Mouse (Mus musculus) Patski (cell line): ENCODE results near the gene Atg9b. TPM values are rescaled to one million over a fixed set of nuclear protein-coding genes. Genes with fewer than 3 reads are reported as not detected.

Source experiments
- ATAC-seq: fragments of 100-300 bp; one replicate; pipeline ENCODE4 v1.8.0; 2021
- CTCF ChIA-PET: fragments of 350-600 bp; sonication (Branson Sonifier 250); formaldehyde crosslinking; loops from one replicate; lab custom pipeline; 2022; ENCODE audit warnings: inconsistent platforms; lab: Charles Lee
- POLR2A ChIA-PET: fragments of 350-600 bp; sonication (Branson Sonifier 250); formaldehyde crosslinking; loops from one replicate; lab custom pipeline; 2022; ENCODE audit warnings: antibody characterized with exemption, inconsistent platforms; lab: Charles Lee
- DNase-seq: peaks from one replicate; pipeline ENCODE4 v3.0.0-alpha.2; 2011; ENCODE audit warnings: low read depth, low spot score
- H3K27me3 ChIP-seq: fragments of 371-371 bp; one replicate; pipeline ENCODE4 v1.5.1; 2021
- CTCF ChIP-seq: fragments of 100-300 bp; IDR thresholded peaks from one replicate; pipeline ENCODE4 v1.5.1; 2021
- in situ Hi-C: fragments of 300-500 bp; cut with MboI; formaldehyde crosslinking; loops from 3 replicates; pipeline ENCODE4 v1.11.1; 2018; ENCODE audit warnings: low pct_unique_long_range_greater_than_20kb, mixed read lengths
- polyA plus RNA-seq: library from polyadenylated mRNA; unstranded; gene quantifications from one replicate; pipeline ENCODE4 v1.2.3, GENCODE M21; 2021

The Atg9b gene
- polyA plus RNA-seq, 1 experiment from 2014 or later: 0.51 TPM

- in situ Hi-C loops: no loop called here
- ChIA-PET POLR2A (no interaction called here), CTCF (no interaction called here)
- no peak for TF ChIP-seq CTCF
- peaks cover 23% of the 10 kb centered on the region for H3K27me3 ChIP-seq
- DNase-seq (no peak), ATAC-seq (no peak)
Observed at GRCm38 (mm10) chr5:24344477-24345051, 47.4 kb downstream of the Atg9b start.

DNA sequence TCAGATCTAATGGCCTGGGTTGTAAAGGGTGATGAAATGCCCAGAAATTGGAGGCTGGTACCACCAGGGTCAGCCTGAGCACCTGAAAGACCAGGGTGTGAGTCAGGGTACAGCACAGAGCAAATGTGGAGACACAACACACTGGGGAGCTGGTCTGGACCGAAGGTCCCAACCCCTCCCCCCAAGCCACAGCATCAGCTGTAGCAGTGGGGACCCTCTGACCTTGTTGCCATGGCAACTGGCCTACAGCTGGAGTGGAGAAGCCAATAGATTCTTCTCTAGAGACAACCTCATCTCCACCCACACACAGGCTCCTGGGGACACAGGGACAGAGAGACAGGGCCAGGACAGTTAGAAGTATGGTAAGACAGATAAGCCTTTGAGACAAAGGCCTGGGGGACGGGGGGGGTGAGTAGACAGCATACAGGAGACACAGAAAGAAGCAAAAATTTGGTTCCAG, 47.9 kb downstream of the Atg9b start:
- ChIA-PET CTCF (no interaction called here), POLR2A (no interaction called here)
- no peak for TF ChIP-seq CTCF
- in situ Hi-C loops: no loop called here
- DNase-seq (no peak), ATAC-seq (no peak)
- peaks cover 17% of the 10 kb centered on the region for H3K27me3 ChIP-seq

DNA sequence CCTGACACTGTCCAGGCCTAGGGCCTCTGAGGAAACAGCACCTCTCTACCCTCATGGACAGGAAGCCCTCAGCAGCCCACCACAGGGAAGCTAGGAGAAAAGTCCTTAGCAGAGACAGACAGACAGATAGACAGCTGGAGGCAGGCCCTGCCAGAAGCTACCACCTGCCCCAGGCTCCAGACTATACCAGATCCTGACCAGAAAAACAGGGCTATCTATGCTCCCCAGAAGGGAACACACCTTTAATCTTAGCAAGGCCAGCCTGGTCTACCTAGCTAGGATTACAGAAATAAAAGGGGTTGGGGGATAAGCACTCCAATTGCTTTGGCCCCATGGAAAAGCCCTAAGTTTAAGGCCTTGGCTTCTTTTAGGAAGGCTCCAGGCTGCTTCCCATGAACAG, 48.6 kb downstream of the Atg9b start:
- no peak for TF ChIP-seq CTCF
- in situ Hi-C loops: no loop called here
- H3K27me3 ChIP-seq: peaks cover 13% of the 10 kb centered on the region
- CTCF ChIA-PET: interaction anchor here (1.2 kb wide), 1 partner anchor 18 kb away, joined by 3 read pairs; no protein-coding TSS in a partner anchor
- ATAC-seq (no peak), DNase-seq (no peak)
- POLR2A ChIA-PET: interaction anchor here (1.1 kb wide), 1 partner anchor 14 kb away, joined by 3 read pairs; no protein-coding TSS in a partner anchor

DNA sequence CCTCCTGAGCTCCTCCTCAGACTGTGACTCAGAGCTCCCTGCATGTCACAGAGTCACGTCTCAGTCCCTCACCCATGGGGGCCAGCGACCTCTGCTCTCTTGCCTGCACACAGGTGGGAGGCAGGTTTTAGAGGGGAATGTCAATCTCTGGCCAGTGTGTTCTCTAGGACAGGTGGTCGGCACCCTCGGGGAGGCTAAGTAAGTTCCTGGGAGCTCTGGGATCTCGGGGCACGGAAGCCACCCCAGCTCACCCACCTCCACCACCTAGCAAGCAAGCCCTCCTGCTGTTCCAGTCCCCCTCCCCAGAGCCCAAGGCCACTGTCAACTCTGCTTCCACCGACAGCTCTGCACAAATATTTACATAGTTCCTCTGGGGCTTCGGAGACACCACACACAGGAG, 49.0 kb downstream of the Atg9b start:
- ATAC-seq: no peak
- H3K27me3 ChIP-seq: peaks cover 13% of the 10 kb centered on the region
- no peak for DNase-seq
- POLR2A ChIA-PET: interaction anchor here (1.1 kb wide), 1 partner anchor 15 kb away, joined by 3 read pairs; no protein-coding TSS in a partner anchor
- in situ Hi-C loops: no loop called here
- CTCF ChIA-PET: interaction anchor here (1.2 to 1.7 kb wide), 2 partner anchors 15 to 18 kb away, joined by 3 to 4 read pairs; no protein-coding TSS in a partner anchor
- no peak for TF ChIP-seq CTCF

DNA sequence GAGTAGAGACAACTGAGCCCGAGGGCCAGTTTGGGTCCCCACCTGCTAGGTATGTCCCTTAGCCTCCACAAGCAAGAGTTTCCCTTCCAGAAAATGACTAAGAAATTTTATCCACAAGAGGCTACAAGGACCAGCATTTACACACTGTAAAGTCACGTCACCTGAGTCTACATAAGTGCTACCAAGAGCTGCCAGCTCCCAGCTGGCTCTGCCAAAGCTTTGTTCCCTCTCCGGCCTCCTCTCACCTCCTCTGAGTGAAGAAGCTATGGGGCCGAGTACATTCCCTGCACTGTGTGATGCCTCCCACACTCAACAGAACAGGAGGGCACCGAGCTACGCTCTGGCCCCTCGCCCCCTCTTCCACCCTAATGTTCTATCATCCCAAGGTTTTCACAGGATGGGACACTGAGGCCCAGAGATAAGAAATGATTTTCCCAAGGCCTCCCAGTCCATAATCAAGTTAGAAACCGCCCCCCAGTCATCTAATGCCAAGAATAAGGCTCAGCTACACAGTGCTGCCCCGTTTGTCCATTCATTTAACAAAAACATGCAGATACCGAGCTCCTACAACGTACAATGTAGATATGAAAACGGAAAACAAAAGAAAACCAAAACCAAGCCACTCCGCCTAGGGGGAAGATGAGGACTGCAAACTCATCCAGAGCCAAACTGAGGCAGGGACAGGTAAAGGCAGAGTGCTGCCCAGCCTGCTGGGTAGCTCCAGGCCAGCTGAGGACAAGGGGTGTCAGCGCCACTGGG, 49.6 kb downstream of the Atg9b start:
- ATAC-seq: no peak
- H3K27me3 ChIP-seq: peaks cover 13% of the 10 kb centered on the region
- DNase-seq: no peak
- POLR2A ChIA-PET: interaction anchor here (1.1 kb wide), 1 partner anchor 15 kb away, joined by 3 read pairs; no protein-coding TSS in a partner anchor
- TF ChIP-seq CTCF: no peak
- CTCF ChIA-PET: interaction anchor here (1.2 to 1.7 kb wide), 2 partner anchors 15 to 19 kb away, joined by 3 to 4 read pairs; no protein-coding TSS in a partner anchor
- in situ Hi-C loops: no loop called here

GRCm38 (mm10) chr5:24337821-24338220, 54.1 kb downstream of the Atg9b start:
- ChIA-PET CTCF (interaction anchor here (1.2 kb wide), 1 partner anchor 19 kb away, joined by 3 read pairs; no protein-coding TSS in a partner anchor), POLR2A (no interaction called here)
- peaks cover 2% of the 10 kb centered on the region for H3K27me3 ChIP-seq
- no peak for TF ChIP-seq CTCF
- DNase-seq (no peak), ATAC-seq (no peak)
- in situ Hi-C loops: no loop called here

- ATAC-seq: no peak
- no peaks in the 10 kb centered on the region for H3K27me3 ChIP-seq
- ChIA-PET CTCF (interaction anchor here (1.2 kb wide), 1 partner anchor 20 kb away, joined by 3 read pairs; no protein-coding TSS in a partner anchor), POLR2A (no interaction called here)
- no peak for TF ChIP-seq CTCF
- in situ Hi-C loops: no loop called here
- no peak for DNase-seq
Observed at GRCm38 (mm10) chr5:24337366-24337765, 54.6 kb downstream of the Atg9b start.

DNA sequence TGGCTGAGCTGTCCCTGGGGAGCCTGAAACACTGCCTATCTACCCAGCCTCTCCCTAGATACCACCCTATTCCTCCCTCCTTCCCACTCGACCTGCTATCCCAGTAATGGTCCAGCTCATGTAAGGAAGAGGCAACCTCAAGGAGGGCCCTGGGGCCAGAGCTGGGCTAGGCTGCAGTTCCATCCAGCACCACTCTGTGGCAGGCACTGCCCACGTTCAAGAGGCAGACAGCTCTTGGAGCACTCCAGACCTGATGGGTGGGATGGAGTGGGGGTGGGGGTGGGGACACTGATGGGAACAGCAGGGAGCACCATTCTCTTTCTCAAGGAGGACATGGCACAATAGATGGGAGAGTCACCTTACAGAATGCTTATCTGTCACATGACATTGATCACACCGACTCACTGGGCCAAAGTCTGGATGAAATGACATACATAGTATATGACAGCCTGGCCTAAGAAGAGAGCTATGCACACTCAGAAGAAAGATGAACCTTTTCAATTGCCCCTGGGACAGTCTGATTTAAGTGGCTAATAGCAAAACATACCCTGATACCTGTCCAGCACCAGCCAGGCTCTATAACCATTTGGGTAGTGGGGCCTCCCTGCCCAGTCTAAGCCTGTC, 55.9 kb downstream of the Atg9b start:
- CTCF ChIA-PET: interaction anchor here (1.4 to 2.0 kb wide), 3 partner anchors 21 to 61 kb away, joined by 3 to 12 read pairs (median 6); no protein-coding TSS in a partner anchor
- no peaks in the 10 kb centered on the region for H3K27me3 ChIP-seq
- TF ChIP-seq CTCF: no peak
- ATAC-seq (no peak), DNase-seq (no peak)
- in situ Hi-C loops: no loop called here
- POLR2A ChIA-PET: no interaction called here

GRCm38 (mm10) chr5:24334749-24335148, 57.2 kb downstream of the Atg9b start:
- no peak for TF ChIP-seq CTCF
- in situ Hi-C loops: no loop called here
- ChIA-PET POLR2A (no interaction called here), CTCF (interaction anchor here (1.4 to 2.0 kb wide), 3 partner anchors 26 to 60 kb away, joined by 3 to 6 read pairs (median 4); no protein-coding TSS in a partner anchor)
- DNase-seq: no peak
- no peak for ATAC-seq
- no peaks in the 10 kb centered on the region for H3K27me3 ChIP-seq

Other genes starting within 250 kb of the Atg9b start
- gene Nupl2, start 227.2 kb downstream of the Atg9b start, polyA plus RNA-seq: 9.0 TPM
- gene Kcnh2, start 40.5 kb downstream of the Atg9b start, polyA plus RNA-seq: 0.12 TPM
- gene Nos3, start 27.3 kb downstream of the Atg9b start, polyA plus RNA-seq: 0.06 TPM
- 67.6 TPM for gene Abcb8, start 1.5 kb upstream of the Atg9b start, polyA plus RNA-seq
- 2.6 TPM for gene Asic3, start 21.2 kb upstream of the Atg9b start, polyA plus RNA-seq
- 182 TPM for gene Cdk5, start 31.4 kb upstream of the Atg9b start, polyA plus RNA-seq
- 221 TPM for gene Slc4a2, start 31.7 kb upstream of the Atg9b start, polyA plus RNA-seq
- gene Fastk, start 53.1 kb upstream of the Atg9b start, polyA plus RNA-seq: 190 TPM
- gene Tmub1, start 55.7 kb upstream of the Atg9b start, polyA plus RNA-seq: 26.4 TPM
- gene Agap3, start 60.0 kb upstream of the Atg9b start, polyA plus RNA-seq: 116 TPM
- gene Gbx1, start 135.1 kb upstream of the Atg9b start, polyA plus RNA-seq: not detected
- gene Asb10, start 148.8 kb upstream of the Atg9b start, polyA plus RNA-seq: not detected
- not detected for gene 4931409K22Rik, start 164.7 kb upstream of the Atg9b start, polyA plus RNA-seq
- gene Abcf2, start 185.3 kb upstream of the Atg9b start, polyA plus RNA-seq: 110 TPM
- gene Chpf2, start 194.6 kb upstream of the Atg9b start, polyA plus RNA-seq: 52.0 TPM
- 64.3 TPM for gene Smarcd3, start 232.3 kb upstream of the Atg9b start, polyA plus RNA-seq